Mouse (Mus musculus) brain, embryonic 14.5 days (tissue): ENCODE results near the gene Des.
A peak's percentile ranks its signal among the peaks of the same experiment; 100 is the strongest.

Source experiments
- CTCF ChIP-seq: fragments of 200-500 bp; IDR thresholded peaks from 2 replicates; pipeline ENCODE4 v1.5.1; 2012; ENCODE audit warnings: inconsistent platforms, mild to moderate bottlenecking, moderate library complexity, borderline replicate concordance; ENCODE audit not compliant: insufficient read depth, insufficient read length; ENCODE audit errors: extremely low read depth
- POLR2A ChIP-seq: fragments of 200-500 bp; IDR thresholded peaks from 2 replicates; pipeline ENCODE4 v1.6.1; 2012; ENCODE audit warnings: mild to moderate bottlenecking, inconsistent platforms, borderline replicate concordance; ENCODE audit not compliant: poor library complexity, insufficient read depth, insufficient read length, severe bottlenecking; ENCODE audit errors: extremely low read depth

- TF ChIP-seq POLR2A (peak; percentile 59), CTCF (peak; percentile 77)
Measured at GRCm38 (mm10) chr1:75317241-75318201, 42.6 kb upstream of the Des start, which contains the start of gene Dnpep.
